Mouse (Mus musculus) embryonic fibroblast, embryonic 13.5 days (primary cell): Measurements from ENCODE around the gene Supt7l. TPM values are rescaled to one million over a fixed set of nuclear protein-coding genes. Genes with fewer than 3 reads are reported as not detected.
"Not testable (repeated sequence)": the region's sequence is repeated elsewhere in the genome, so short reads cannot be mapped to it uniquely, and the experiment has no call there.

Experiments used
- H3K27ac ChIP-seq: 2 replicates; pipeline ENCODE4 v1.5.1; 2012; ENCODE audit warnings: low read length, control low read depth, inconsistent platforms; ENCODE audit not compliant: insufficient read depth
- H3K4me1 ChIP-seq: 2 replicates; pipeline ENCODE4 v1.6.1; 2011; ENCODE audit warnings: low read length; ENCODE audit not compliant: control insufficient read depth, insufficient read depth
- H3K4me3 ChIP-seq: 2 replicates; pipeline ENCODE4 v1.5.1; 2011; ENCODE audit warnings: mild to moderate bottlenecking, control low read depth, low read length; ENCODE audit not compliant: insufficient read depth
- CTCF ChIP-seq: IDR thresholded peaks from 2 replicates; pipeline ENCODE4 v1.5.1; 2011; ENCODE audit warnings: mild to moderate bottlenecking, control low read depth, low read length, moderate library complexity, borderline replicate concordance; ENCODE audit not compliant: insufficient read depth
- POLR2A ChIP-seq: IDR thresholded peaks from 2 replicates; pipeline ENCODE4 v1.6.1; 2011; ENCODE audit warnings: low read depth, mild to moderate bottlenecking, control low read depth, low read length, moderate library complexity
- polyA plus RNA-seq: library from polyadenylated mRNA; stranded (reverse); fragments of >200 nt; gene quantifications from 2 replicates; pipeline ENCODE4 v1.2.4, GENCODE M21; 2011; ENCODE audit warnings: low read depth; ENCODE audit not compliant: missing spikeins, insufficient read length

Supt7l gene
- polyA plus RNA-seq, result 15.0 and 16.3 TPM in 2 replicates

GRCm38 (mm10) chr5:31527707-31528106 is at the start of gene Supt7l:
Gene Supt7l, minus strand, starts transcription at chr5:31527807.
- not testable (repeated sequence) for H3K4me1 ChIP-seq
- Histone ChIP-seq H3K27ac (0 out of 2 replicates have a peak within 1 kb of the TSS, but pooled peaks have one; percentile 27), H3K4me3 (peak within 1 kb of the TSS; percentile 90)

- Histone ChIP-seq H3K4me1 (peaks cover 17% of the 10 kb centered on the region), H3K4me3 (no peak overlapping the region), H3K27ac (peak overlapping the region; percentile 90)
- peak; percentile 52; the same call in 1 of the 2 replicates for TF ChIP-seq POLR2A
- no peak for TF ChIP-seq CTCF
These were observed 49.0 kb upstream of the Supt7l start for GRCm38 (mm10) chr5:31576539-31576975.

DNA sequence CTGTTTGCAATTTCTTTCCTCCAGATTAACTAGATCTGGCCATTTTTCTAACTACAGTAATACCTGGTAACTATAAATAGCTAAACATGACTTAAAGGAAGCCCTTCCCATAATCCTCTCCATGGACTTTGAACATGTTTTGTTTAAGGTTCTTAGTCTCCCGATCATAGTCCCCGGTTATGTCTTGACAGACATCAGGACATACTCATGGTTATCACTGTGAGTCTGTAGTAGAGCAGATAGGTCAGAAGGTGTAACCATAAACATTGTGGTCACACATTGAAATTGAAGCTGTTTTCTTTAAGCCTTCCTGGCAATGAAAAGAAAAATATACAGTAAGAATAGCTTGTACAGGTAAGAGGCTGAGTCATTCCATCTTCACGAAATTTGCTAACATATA is 46.1 kb upstream of the Supt7l start:
- Histone ChIP-seq H3K4me3 (no peak overlapping the region), H3K27ac (no peak overlapping the region), H3K4me1 (peaks cover 17% of the 10 kb centered on the region)
- TF ChIP-seq CTCF (no peak), POLR2A (no peak)

DNA sequence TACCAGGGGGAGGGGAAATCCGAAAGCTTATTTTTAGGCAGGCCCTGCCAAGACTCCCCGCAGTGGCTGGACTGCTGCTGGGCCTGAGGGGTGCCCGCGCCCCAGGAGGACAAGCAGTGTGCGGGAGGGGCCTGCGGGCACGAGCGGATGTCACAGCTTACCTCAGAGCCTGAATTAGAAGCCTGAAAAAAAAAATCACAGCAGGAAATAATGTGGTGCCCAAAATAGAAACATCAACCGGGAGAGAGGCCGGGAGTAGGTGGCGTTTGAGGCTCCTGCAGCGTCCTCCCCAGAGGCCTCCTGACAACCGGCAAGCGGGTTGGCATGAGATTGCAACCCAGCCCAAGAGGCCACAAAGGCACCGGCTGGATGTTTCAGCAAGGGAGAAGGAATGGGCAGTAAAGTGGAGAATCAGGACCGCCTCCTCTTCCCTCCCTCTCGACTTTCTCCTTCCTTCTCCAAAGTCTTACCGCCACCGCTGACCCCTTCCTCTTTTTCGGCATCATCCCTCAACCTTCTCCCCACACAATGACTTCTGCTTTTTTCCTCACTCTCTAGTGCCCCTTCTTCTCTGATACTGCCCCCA is 43.5 kb upstream of the Supt7l start:
- Histone ChIP-seq H3K27ac (peak overlapping the region; percentile 68), H3K4me1 (peaks cover 8% of the 10 kb centered on the region), H3K4me3 (no peak overlapping the region)
- no peak for TF ChIP-seq POLR2A
- no peak for TF ChIP-seq CTCF

DNA sequence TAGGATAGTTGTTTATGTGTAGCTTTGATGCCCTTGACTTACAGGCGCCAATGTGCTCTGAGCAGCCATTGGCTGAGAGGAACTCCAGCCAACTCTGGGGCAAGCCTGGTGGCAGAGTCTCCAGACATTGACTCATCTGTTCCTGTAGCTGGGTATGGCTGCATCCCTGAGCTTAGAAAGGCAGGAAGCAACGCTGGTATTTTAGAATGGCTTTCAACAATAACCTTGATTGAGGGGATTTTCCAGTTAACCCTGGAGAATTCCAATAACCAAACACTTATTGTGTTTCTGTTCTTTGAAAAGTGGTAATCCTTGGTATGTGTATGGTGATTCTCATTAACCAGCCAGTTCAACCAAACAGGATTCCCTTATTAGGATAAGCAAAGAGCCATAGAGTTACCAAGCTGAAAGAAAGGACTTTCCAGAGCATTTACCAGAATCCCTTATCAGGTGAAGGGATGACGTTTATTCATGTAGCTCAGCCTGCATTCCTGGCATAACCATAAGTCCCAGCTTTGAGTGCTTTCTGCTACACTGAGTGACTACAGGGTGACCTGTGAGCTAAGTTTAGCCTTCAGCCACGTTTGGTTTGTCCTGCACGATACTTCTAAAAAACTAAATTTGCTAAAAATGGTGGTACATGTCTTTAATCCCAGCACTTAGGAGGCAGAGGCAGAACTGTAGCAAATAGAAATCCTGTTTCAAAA is 40.5 kb upstream of the Supt7l start:
- TF ChIP-seq CTCF, result no peak
- TF ChIP-seq POLR2A, result no peak

DNA sequence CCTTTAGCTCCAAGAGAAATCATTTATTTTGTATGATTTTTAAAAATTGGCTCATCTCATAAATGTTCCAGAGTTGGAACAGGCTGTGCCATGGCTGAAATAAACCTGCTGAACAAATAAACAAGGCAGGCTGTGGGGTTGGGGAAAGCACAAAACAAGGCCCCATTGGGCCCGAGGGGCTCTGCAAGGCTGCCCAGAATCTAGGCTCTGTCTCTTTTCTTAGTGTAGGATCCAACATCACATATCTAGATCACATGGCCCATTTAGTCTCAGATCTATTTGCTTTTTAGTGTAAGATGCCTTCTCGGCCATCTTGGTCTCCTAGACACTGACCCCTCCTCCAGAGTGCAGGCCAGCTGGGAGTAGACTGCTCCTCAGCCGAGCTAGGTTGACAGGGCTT is 38.9 kb upstream of the Supt7l start:
- Histone ChIP-seq H3K27ac (no peak overlapping the region), H3K4me3 (no peak overlapping the region), H3K4me1 (peaks cover 17% of the 10 kb centered on the region)
- TF ChIP-seq POLR2A (no peak), CTCF (no peak)

More for the DNA sequence above, 40.5 kb upstream of the Supt7l start:
- H3K4me3 ChIP-seq, result no peak overlapping the region
- H3K4me1 ChIP-seq, result peaks cover 7% of the 10 kb centered on the region
- peak overlapping the region; percentile 67; the same call in 1 of the 2 replicates for H3K27ac ChIP-seq

GRCm38 (mm10) chr5:31566026-31566425 is 38.4 kb upstream of the Supt7l start:
- H3K27ac ChIP-seq, result no peak overlapping the region
- TF ChIP-seq POLR2A (no peak), CTCF (no peak)
- H3K4me3 ChIP-seq, result no peak overlapping the region
- peaks cover 17% of the 10 kb centered on the region for H3K4me1 ChIP-seq

DNA sequence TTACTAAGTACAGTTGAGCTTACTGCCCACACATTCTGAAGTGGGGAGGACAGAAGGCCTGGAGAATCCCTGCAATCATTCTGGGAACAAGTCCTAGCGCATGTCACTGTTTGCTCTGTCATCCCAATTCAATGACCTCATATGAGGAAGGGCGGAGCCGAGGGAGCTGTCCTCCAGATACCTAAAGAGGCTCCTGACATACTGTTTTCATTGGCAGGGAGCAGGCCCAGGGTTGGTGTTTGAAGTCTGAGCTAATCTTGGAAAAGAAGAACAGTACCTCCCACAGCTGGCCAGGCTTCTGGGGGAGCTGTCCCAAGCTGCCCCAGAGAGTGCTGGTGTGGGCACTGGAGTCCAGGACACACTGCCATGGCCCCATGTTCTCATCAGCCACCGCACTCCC is 37.4 kb upstream of the Supt7l start:
- no peak overlapping the region for H3K27ac ChIP-seq
- H3K4me1 ChIP-seq, result peaks cover 17% of the 10 kb centered on the region
- TF ChIP-seq POLR2A (no peak), CTCF (no peak)
- no peak overlapping the region for H3K4me3 ChIP-seq

DNA sequence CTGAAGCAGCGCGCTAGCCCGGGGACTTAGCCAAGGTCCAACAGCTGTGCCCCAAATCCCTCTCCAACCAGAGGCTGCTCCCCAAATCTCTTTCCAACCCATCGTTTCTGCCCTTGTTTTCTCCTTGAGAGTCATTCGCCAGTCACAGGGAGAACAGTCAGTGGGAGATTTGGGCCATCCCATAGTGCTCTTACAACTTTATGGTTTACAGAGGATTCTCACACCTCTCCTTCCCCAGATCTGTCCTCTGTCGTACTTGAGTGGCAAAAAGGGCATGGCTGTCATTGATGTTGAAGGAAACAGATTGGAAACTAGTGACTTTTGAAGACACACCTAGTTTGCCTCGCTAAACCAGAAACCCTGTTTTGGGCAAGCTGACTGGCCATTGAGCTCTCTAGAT is 36.3 kb upstream of the Supt7l start:
- Histone ChIP-seq H3K4me1 (peaks cover 17% of the 10 kb centered on the region), H3K27ac (peak overlapping the region; percentile 45), H3K4me3 (no peak overlapping the region)
- no peak for TF ChIP-seq CTCF
- no peak for TF ChIP-seq POLR2A

DNA sequence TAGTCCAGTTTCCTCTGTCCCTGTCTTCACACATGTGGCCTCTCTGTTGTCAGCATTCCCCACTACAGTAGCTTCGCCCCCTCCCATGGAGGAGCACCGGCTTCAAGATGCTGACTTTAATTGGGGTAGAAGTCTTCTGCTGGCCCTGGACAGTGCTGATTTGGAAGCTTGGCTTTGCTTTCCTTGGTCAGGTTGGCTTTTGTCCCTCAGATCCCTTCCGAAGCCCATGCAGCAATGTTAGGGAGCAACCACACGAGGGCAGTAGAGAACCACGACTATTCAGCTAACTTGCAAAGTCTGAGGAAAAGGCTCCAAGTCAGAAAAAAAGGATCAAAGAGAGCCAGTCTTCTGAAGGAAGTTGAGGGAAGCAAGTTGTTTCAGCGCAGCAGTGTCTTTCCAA is 35.9 kb upstream of the Supt7l start:
- H3K4me1 ChIP-seq, result peaks cover 17% of the 10 kb centered on the region
- H3K27ac ChIP-seq, result peak overlapping the region; percentile 45
- TF ChIP-seq POLR2A (no peak), CTCF (peak; percentile 69; the same call in 1 of the 2 replicates)
- no peak overlapping the region for H3K4me3 ChIP-seq
